Mouse (Mus musculus): Measurements from ENCODE around the gene Ptgr1.

The Ptgr1 gene

DNA sequence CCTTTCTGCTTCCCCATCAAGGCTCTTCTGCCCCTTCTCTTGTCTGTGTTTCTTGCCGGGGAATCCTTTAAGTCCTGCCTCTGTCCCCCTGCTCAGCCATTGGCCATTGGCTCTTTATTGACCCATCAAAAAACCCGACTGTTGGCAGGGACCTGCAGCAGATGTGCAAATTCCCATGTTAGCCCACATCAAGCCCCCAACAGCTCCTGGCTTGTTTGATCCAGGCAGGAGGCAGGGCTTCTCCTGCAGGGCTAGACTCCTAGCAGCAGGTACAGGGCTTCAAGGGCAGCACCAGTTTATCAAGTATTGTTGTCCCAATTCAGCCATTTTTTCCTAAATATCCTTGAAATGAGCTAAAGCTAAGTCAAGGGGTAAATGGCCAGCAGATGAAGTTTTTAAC lies 60.8 kb downstream of the Ptgr1 start:
- DNase-seq (ENCODE audit: low read depth, low spot score): no peak

DNA sequence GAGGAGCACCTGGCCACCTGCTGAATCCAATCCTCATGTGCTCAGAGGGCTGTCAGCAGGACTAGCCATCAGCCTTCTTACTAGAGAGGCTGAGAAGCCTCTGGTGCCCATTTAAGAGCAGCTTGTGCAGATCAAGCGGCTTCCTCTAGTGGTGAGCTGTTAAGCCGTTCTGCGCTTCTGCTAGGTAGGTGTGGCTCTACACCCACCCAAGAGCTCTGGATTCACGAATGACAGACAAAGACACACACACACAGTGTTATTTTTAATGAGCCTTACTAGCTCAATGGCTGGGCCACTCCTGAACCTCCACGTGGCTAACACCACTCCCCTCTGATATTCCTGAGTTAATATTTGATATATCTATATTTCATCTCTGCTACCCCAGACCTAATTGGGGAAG lies 61.3 kb downstream of the Ptgr1 start:
- no peak for DNase-seq (ENCODE audit: low read depth, low spot score)

DNA sequence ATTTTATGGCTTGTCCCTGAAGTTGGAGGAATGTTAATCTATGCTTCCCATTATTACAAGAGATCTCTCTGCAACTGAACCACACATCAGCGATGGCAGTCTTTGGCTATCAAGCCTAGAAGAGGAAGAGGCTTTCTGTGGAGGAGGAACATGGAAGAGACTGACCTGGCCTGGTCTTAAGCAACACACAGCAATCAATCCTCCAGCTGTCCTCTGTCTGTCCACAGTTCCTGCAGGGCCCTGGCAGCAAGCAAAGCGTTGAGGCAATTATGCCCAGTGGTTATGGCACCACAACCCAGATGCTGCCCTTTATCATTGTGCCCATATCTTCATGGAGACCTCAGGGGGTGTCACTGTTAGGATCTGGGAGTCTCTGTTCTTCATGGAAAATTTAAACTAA lies 63.0 kb downstream of the Ptgr1 start:
- no peak for DNase-seq (ENCODE audit: low read depth, low spot score)
